Mouse (Mus musculus) CH12.LX (cell line): ENCODE results near the gene Gm12394. TPM values are rescaled to one million over a fixed set of nuclear protein-coding genes. Genes with fewer than 3 reads are reported as not detected.
A peak's percentile ranks its signal among the peaks of the same experiment; 100 is the strongest.

Experiments
- DNase-seq: peaks from one replicate; pipeline ENCODE4 v3.0.0-alpha.2; 2013; ENCODE audit errors: extremely low read depth
- H3K27ac ChIP-seq: 2 replicates; pipeline ENCODE4 v1.5.1; 2012; ENCODE audit warnings: low read depth, mild to moderate bottlenecking, control low read depth, moderate library complexity; ENCODE audit not compliant: insufficient read depth
- H3K27me3 ChIP-seq: replicated peaks from 2 replicates; pipeline ENCODE3; 2012; ENCODE audit warnings: inconsistent platforms
- H3K36me3 ChIP-seq, 2 experiments: replicated peaks in 1 of 2; 2 replicates each; pipeline versions ENCODE3 to v1.6.1; 2012; ENCODE audit warnings: inconsistent platforms in 1 of 2, low read length in 1 of 2, mild to moderate bottlenecking in 1 of 2, mixed read lengths in 1 of 2, moderate library complexity in 1 of 2; ENCODE audit not compliant: control insufficient read depth in 1 of 2, insufficient read depth in 1 of 2
- H3K4me1 ChIP-seq, 2 experiments: 2 replicates each; pipeline ENCODE4 v1.6.1; 2012; ENCODE audit warnings: inconsistent platforms in 1 of 2, moderate library complexity in 1 of 2; ENCODE audit not compliant: insufficient read depth in 2 of 2, control insufficient read depth in 1 of 2
- H3K4me2 ChIP-seq: 2 replicates; pipeline ENCODE4 v1.6.1; 2012; ENCODE audit warnings: low read depth, mild to moderate bottlenecking, control low read depth; ENCODE audit not compliant: poor library complexity, insufficient read depth, severe bottlenecking
- H3K4me3 ChIP-seq, 3 experiments: fragments of 150-350 bp in 1 of 3; sonication (generic) in 1 of 3; replicated peaks in 1 of 3; 2 replicates each; pipeline versions ENCODE3 to v1.5.1; 2011 to 2012; ENCODE audit warnings: low read depth in 2 of 3, low read length in 2 of 3, mild to moderate bottlenecking in 2 of 3, moderate library complexity in 2 of 3, control low read depth in 1 of 3, improper control_type of control experiment in 1 of 3, inconsistent platforms in 1 of 3, mixed read lengths in 1 of 3; ENCODE audit not compliant: poor library complexity in 1 of 3
- H3K79me2 ChIP-seq: replicated peaks from 2 replicates; pipeline ENCODE4 v1.6.1; 2012; ENCODE audit warnings: mild to moderate bottlenecking, moderate library complexity; ENCODE audit not compliant: control insufficient read depth, poor library complexity, insufficient read depth, severe bottlenecking; ENCODE audit errors: extremely low read depth
- H3K9ac ChIP-seq: 2 replicates; pipeline ENCODE4 v1.6.1; 2012; ENCODE audit warnings: low read depth, mild to moderate bottlenecking, control low read depth, moderate library complexity; ENCODE audit not compliant: insufficient read depth
- H3K9me3 ChIP-seq: replicated peaks from 2 replicates; pipeline ENCODE3; 2012; ENCODE audit warnings: low read length, inconsistent platforms, mixed read lengths
- CTCF ChIP-seq, 2 experiments: IDR thresholded peaks in 1 of 2; conservative IDR thresholded peaks in 1 of 2; 2 replicates each; pipeline ENCODE4 v1.5.1; 2011 to 2012; ENCODE audit warnings: low read depth in 2 of 2, low read length in 2 of 2, improper control_type of control experiment in 1 of 2, inconsistent platforms in 1 of 2, mild to moderate bottlenecking in 1 of 2, moderate library complexity in 1 of 2
- E2F4 ChIP-seq: IDR thresholded peaks from 2 replicates; pipeline ENCODE4 v1.6.1; 2011; ENCODE audit warnings: low read depth, low read length, improper control_type of control experiment; ENCODE audit not compliant: insufficient replicate concordance
- ETS1 ChIP-seq: conservative IDR thresholded peaks from 2 replicates; pipeline ENCODE4 v1.6.1; 2012; ENCODE audit warnings: low read depth, mild to moderate bottlenecking, inconsistent platforms, low read length, improper control_type of control experiment, moderate library complexity
- GABPA ChIP-seq: IDR thresholded peaks from 2 replicates; pipeline ENCODE4 v1.6.1; 2012; ENCODE audit warnings: low read depth, low read length, improper control_type of control experiment, inconsistent platforms; ENCODE audit not compliant: insufficient replicate concordance
- HCFC1 ChIP-seq: IDR thresholded peaks from 2 replicates; pipeline ENCODE4 v1.6.1; 2012; ENCODE audit warnings: low read depth, mild to moderate bottlenecking, inconsistent platforms, low read length, improper control_type of control experiment
- IRF4 ChIP-seq: IDR thresholded peaks from 2 replicates; pipeline ENCODE4 v1.6.1; 2014; ENCODE audit warnings: low read depth, mild to moderate bottlenecking, inconsistent platforms, low read length, improper control_type of control experiment
- JUN ChIP-seq: IDR thresholded peaks from 2 replicates; pipeline ENCODE4 v1.6.1; 2011; ENCODE audit warnings: low read depth, mild to moderate bottlenecking, low read length, improper control_type of control experiment, moderate library complexity; ENCODE audit not compliant: insufficient read depth
- JUND ChIP-seq: conservative IDR thresholded peaks from 2 replicates; pipeline ENCODE4 v1.6.1; 2011; ENCODE audit warnings: low read depth, low read length, improper control_type of control experiment
- KAT2A ChIP-seq: IDR thresholded peaks from 2 replicates; pipeline ENCODE4 v1.6.1; 2012; ENCODE audit warnings: low read length, improper control_type of control experiment, inconsistent platforms; ENCODE audit not compliant: insufficient replicate concordance
- MAFK ChIP-seq: IDR thresholded peaks from 2 replicates; pipeline ENCODE4 v1.6.1; 2011; ENCODE audit warnings: low read length, improper control_type of control experiment; ENCODE audit not compliant: insufficient replicate concordance
- MAZ ChIP-seq: IDR thresholded peaks from 2 replicates; pipeline ENCODE4 v1.6.1; 2012; ENCODE audit warnings: low read depth, mild to moderate bottlenecking, inconsistent platforms, low read length, improper control_type of control experiment, moderate library complexity
- NELFE ChIP-seq: IDR thresholded peaks from 2 replicates; pipeline ENCODE4 v1.6.1; 2011; ENCODE audit warnings: low read depth, low read length, improper control_type of control experiment
- NRF1 ChIP-seq: IDR thresholded peaks from 2 replicates; pipeline ENCODE4 v1.6.1; 2014; ENCODE audit warnings: low read depth, mild to moderate bottlenecking, inconsistent platforms, low read length, improper control_type of control experiment, moderate library complexity
- PAX5 ChIP-seq: IDR thresholded peaks from 2 replicates; pipeline ENCODE4 v1.6.1; 2012; ENCODE audit warnings: low read length, inconsistent platforms, mixed read lengths
- POLR2AphosphoS2 ChIP-seq: IDR thresholded peaks from 2 replicates; pipeline ENCODE4 v1.6.1; 2011; ENCODE audit warnings: low read depth, low read length, improper control_type of control experiment
- RAD21 ChIP-seq: IDR thresholded peaks from 2 replicates; pipeline ENCODE4 v1.6.1; 2011; ENCODE audit warnings: low read depth, mild to moderate bottlenecking, low read length, improper control_type of control experiment, moderate library complexity
- RCOR1 ChIP-seq: conservative IDR thresholded peaks from 2 replicates; pipeline ENCODE4 v1.6.1; 2012; ENCODE audit warnings: low read depth, mild to moderate bottlenecking, inconsistent platforms, low read length, improper control_type of control experiment
- SIN3A ChIP-seq: IDR thresholded peaks from 2 replicates; pipeline ENCODE4 v1.6.1; 2012; ENCODE audit warnings: low read length, improper control_type of control experiment, inconsistent platforms
- SMC3 ChIP-seq: IDR thresholded peaks from 2 replicates; pipeline ENCODE4 v1.6.1; 2011; ENCODE audit warnings: low read depth, low read length, improper control_type of control experiment
- TBP ChIP-seq: conservative IDR thresholded peaks from 2 replicates; pipeline ENCODE4 v1.6.1; 2011; ENCODE audit warnings: low read depth, low read length, improper control_type of control experiment
- UBTF ChIP-seq: IDR thresholded peaks from 2 replicates; pipeline ENCODE4 v1.6.1; 2012; ENCODE audit warnings: low read depth, mild to moderate bottlenecking, inconsistent platforms, low read length, improper control_type of control experiment, moderate library complexity
- USF1 ChIP-seq: IDR thresholded peaks from 2 replicates; pipeline ENCODE4 v1.6.1; 2014; ENCODE audit warnings: low read depth, mild to moderate bottlenecking, inconsistent platforms, low read length, improper control_type of control experiment
- USF2 ChIP-seq: conservative IDR thresholded peaks from 2 replicates; pipeline ENCODE4 v1.6.1; 2011; ENCODE audit warnings: low read depth, low read length, improper control_type of control experiment
- ZKSCAN1 ChIP-seq: IDR thresholded peaks from 2 replicates; pipeline ENCODE4 v1.6.1; 2012; ENCODE audit warnings: low read depth, inconsistent platforms, low read length, improper control_type of control experiment, borderline replicate concordance
- ZNF384 ChIP-seq: IDR thresholded peaks from 2 replicates; pipeline ENCODE4 v1.6.1; 2012; ENCODE audit warnings: low read depth, low read length, improper control_type of control experiment, inconsistent platforms
- dilution Hi-C: fragments of 300-500 bp; cut with MboI; formaldehyde crosslinking; loops from 2 replicates; pipeline ENCODE4 v1.14.3; 2020; ENCODE audit warnings: low sequenced_read_pairs; ENCODE audit not compliant: extremely low pct_unique_long_range_greater_than_20kb, extremely low pct_ligation_motif_present
- in situ Hi-C: fragments of 300-500 bp; cut with MboI; formaldehyde crosslinking; loops from 3 replicates; pipeline ENCODE4 v1.14.3; 2019; ENCODE audit warnings: low sequenced_read_pairs, low pct_ligation_motif_present, low pct_unique_long_range_greater_than_20kb, mixed read lengths
- polyA plus RNA-seq: library from polyadenylated mRNA; unstranded; fragments of >175 nt; gene quantifications from 2 replicates; pipeline ENCODE4 v1.2.1, GENCODE M21; 2012; ENCODE audit warnings: low read depth; ENCODE audit not compliant: insufficient read length
- total RNA-seq, 2 experiments: library from RNA; depleted of rRNA; stranded (reverse); fragments of 300-350 nt in 1 of 2; fragments of >200 nt in 1 of 2; gene quantifications; 2 replicates each; pipeline ENCODE4 v1.2.3; 2012 to 2014

Gm12394 gene
- total and polyA plus RNA-seq, 3 experiments: not detected

DNA sequence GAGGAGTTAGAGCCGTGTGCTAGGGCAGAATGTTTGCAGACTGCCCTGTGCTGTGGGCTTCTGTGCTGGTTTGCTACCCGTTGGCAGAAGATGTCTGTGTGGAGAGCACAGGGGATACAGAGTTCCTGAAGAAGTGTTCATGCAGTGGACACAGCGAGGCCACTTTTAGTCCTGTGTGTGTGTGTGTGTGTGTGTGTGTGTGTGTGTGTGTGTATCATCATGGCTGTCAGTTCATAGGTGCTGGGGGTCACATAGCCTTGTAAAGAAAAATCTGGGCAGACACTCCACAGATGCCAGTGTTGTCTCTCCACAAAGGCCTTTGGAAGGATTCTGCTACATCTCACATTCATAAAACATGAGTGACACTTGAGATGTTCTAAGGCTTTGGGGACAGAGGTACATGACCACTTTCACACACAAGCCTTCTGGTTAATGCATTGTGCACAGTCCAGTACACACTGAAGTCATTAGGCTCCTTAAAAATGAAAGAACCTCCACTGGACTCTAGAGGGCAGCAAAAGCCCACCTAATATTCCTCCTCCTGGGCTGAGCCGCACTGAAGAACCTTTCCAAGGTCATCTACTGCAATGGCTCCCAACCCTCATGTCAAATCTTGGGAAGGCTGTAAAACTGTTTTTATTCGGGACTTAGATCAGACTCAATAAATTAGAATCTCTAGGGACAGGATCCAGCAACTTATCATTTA lies 20.2 kb upstream of the Gm12394 start:
- Histone ChIP-seq H3K4me2 (no peak overlapping the region), H3K27me3 (peaks cover 26% of the 10 kb centered on the region), H3K4me3 (no peak overlapping the region), H3K36me3 (no peaks in the 10 kb centered on the region), H3K9ac (no peak overlapping the region), H3K79me2 (no peaks in the 10 kb centered on the region), H3K9me3 (no peaks in the 10 kb centered on the region), H3K4me1 (peaks cover 0 to 6% of the 10 kb centered on the region in 2 experiments; a peak in 1 of 4 replicates), H3K27ac (no peak overlapping the region)
- peak; percentile 62 for DNase-seq
- in situ Hi-C loops: no loop called here
- dilution Hi-C loops: no loop called here
- TF ChIP-seq NELFE (no peak), CTCF (conservative IDR thresholded peaks at IDR 0.05 in 1 of 2, IDR thresholded peaks at IDR 0.05 in 1 of 2; ENCODE audit: low read depth in 2 of 2, low read length in 2 of 2) (peak; percentile 61 to 96; a peak in 3 of 4 replicates), RAD21 (peak; percentile 95), JUND (0 out of 2 replicates have a peak, but pooled peaks have one; percentile 11), USF2 (no peak), GABPA (no peak), SMC3 (peak; percentile 79)
- TF ChIP-seq, all 38 proteins: peak for 4

DNA sequence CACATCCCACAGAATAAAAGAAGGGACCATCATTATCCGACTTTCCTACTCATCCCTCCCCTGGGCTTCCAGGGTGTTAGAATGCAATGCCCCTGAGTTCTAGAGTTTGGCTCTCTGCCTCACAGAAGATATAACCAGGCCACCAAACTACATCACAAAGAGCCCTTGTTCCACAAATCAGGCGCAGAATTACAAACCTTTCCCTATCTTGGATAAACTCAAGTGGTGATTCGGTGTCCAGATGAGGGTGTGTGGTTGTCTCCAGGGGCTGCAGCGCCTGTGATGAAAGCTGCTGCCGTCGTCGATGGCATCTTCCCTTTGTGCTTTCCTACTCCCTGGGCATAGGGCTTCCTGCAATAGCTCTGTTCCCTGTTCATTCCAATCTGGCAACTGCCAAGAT lies 17.6 kb upstream of the Gm12394 start, which contains the start of gene Fam205c:
TSS of gene Fam205c (minus strand) at position 101 of the 400 bp plus-strand sequence.
- no peak within 1 kb of the TSS for H3K27ac ChIP-seq
- no peak within 1 kb of the TSS for H3K4me3 ChIP-seq
- no peaks in the 10 kb centered on the region for H3K4me1 ChIP-seq

More for the DNA sequence above, 17.6 kb upstream of the Gm12394 start, which contains the start of gene Fam205c:
- DNase-seq: no peak
- no peaks in the 10 kb centered on the region for H3K79me2 ChIP-seq
- no peaks in the 10 kb centered on the region for H3K36me3 ChIP-seq
- dilution Hi-C loops (no loop called here), in situ Hi-C loops (loop anchor here (5.0 kb wide), 1 partner anchor 88 kb away; no protein-coding TSS in a partner anchor)
- H3K27me3 ChIP-seq: peaks cover 24% of the 10 kb centered on the region
- no peaks in the 10 kb centered on the region for H3K9me3 ChIP-seq
- H3K9ac ChIP-seq: no peak within 1 kb of the TSS
- H3K4me2 ChIP-seq: no peak within 1 kb of the TSS
- TF ChIP-seq POLR2AphosphoS2: no peak
- TF ChIP-seq KAT2A: no peak
- no peak for TF ChIP-seq USF2
- TF ChIP-seq ZKSCAN1: no peak
- TF ChIP-seq MAZ: no peak
- no peak for TF ChIP-seq HCFC1
- TF ChIP-seq ZNF384: no peak
- no peak for TF ChIP-seq NRF1
- no peak for TF ChIP-seq SIN3A
- no peak for TF ChIP-seq ETS1
- no peak for TF ChIP-seq JUN
- TF ChIP-seq E2F4: no peak
- TF ChIP-seq RCOR1: no peak
- TF ChIP-seq MAFK: no peak
- TF ChIP-seq PAX5: no peak
- no peak for TF ChIP-seq USF1
- no peak for TF ChIP-seq UBTF
- no peak for TF ChIP-seq TBP
- TF ChIP-seq RAD21: no peak
- no peak for TF ChIP-seq IRF4
- TF ChIP-seq, all 38 proteins: peak for 0
